Mouse (Mus musculus) intestine, embryonic 14.5 days (tissue): Measurements from ENCODE around the gene Efhd2. TPM values are rescaled to one million over a fixed set of nuclear protein-coding genes. Genes with fewer than 3 reads are reported as not detected.

Experiments
- ATAC-seq: fragments of 200-750 bp; cut with Nextera tagmentation; replicated peaks from 2 replicates; pipeline ENCODE4 v1.8.0; 2017; ENCODE audit warnings: low read depth, moderate number of reproducible peaks, moderate TSS enrichment, moderate library complexity; ENCODE audit not compliant: low FRiP score, low TSS enrichment
- DNase-seq: peaks from one replicate; pipeline ENCODE4 v3.0.0-alpha.2; 2018; ENCODE audit warnings: low spot score
- H3K27ac ChIP-seq: fragments of 300-500 bp; sonication (generic); 2 replicates; pipeline ENCODE4 v1.5.1; 2014; ENCODE audit warnings: low read depth, mild to moderate bottlenecking, control low read depth
- H3K27me3 ChIP-seq: fragments of 300-500 bp; sonication (generic); replicated peaks from 2 replicates; pipeline ENCODE4 v1.6.1; 2014; ENCODE audit warnings: low read length, control low read depth; ENCODE audit not compliant: control insufficient read depth, insufficient read depth
- H3K36me3 ChIP-seq: fragments of 300-500 bp; sonication (generic); 2 replicates; pipeline ENCODE4 v1.6.1; 2014; ENCODE audit warnings: low read length, control low read depth; ENCODE audit not compliant: control insufficient read depth, insufficient read depth
- H3K4me1 ChIP-seq: fragments of 300-500 bp; sonication (generic); replicated peaks from 2 replicates; pipeline ENCODE4 v1.6.1; 2014; ENCODE audit warnings: low read length, control low read depth, mixed read lengths; ENCODE audit not compliant: control insufficient read depth, insufficient read depth
- H3K4me2 ChIP-seq: fragments of 300-500 bp; sonication (generic); 2 replicates; pipeline ENCODE4 v1.6.1; 2014; ENCODE audit warnings: low read length
- H3K4me3 ChIP-seq: fragments of 300-500 bp; sonication (generic); 2 replicates; pipeline ENCODE4 v1.5.1; 2014; ENCODE audit warnings: low read depth, low read length, control low read depth, mixed read lengths
- H3K9ac ChIP-seq: fragments of 300-500 bp; sonication (generic); 2 replicates; pipeline ENCODE4 v1.6.1; 2014; ENCODE audit warnings: mild to moderate bottlenecking, low read length
- H3K9me3 ChIP-seq: fragments of 300-500 bp; sonication (generic); 2 replicates; pipeline ENCODE4 v1.6.1; 2016; ENCODE audit warnings: low read length, control low read depth; ENCODE audit not compliant: control insufficient read depth
- WGBS: fragments of 180-500 bp; shearing (Covaris S2); extraction: QIAGEN DNeasy Blood & Tissue Kit; methylation state at CpG from one replicate; pipeline ENCODE4 v1.1.7; 2014; 5-methylcytosine and 5-hydroxymethylcytosine counted together
- polyA plus RNA-seq: library from polyadenylated mRNA; unstranded; fragments of >200 nt; fragmentation: Nextera tagmentation; extraction: Ambion mirVana; gene quantifications from 2 replicates; pipeline ENCODE4 v1.2.1, GENCODE M21; 2014

Efhd2 gene
- polyA plus RNA-seq, 1 experiment from 2014 or later, result 75.6 TPM

- H3K27ac ChIP-seq, result no peak overlapping the region
- no peaks in the 10 kb centered on the region for H3K27me3 ChIP-seq
- DNase-seq (no peak), ATAC-seq (no peak)
- WGBS, result 72% methylated on average over 17 of the region's 17 CpGs
- no peaks in the 10 kb centered on the region for H3K36me3 ChIP-seq
- H3K4me1 ChIP-seq, result peaks cover 39% of the 10 kb centered on the region
- no peak overlapping the region for H3K4me3 ChIP-seq
- no peaks in the 10 kb centered on the region for H3K9me3 ChIP-seq
- H3K9ac ChIP-seq, result no peak overlapping the region
- no peak overlapping the region for H3K4me2 ChIP-seq
These were observed 27.2 kb upstream of the Efhd2 start for GRCm38 (mm10) chr4:141901711-141902478.

GRCm38 (mm10) chr4:141900421-141900820, 25.7 kb upstream of the Efhd2 start:
- H3K4me2 ChIP-seq, result no peak overlapping the region
- no peaks in the 10 kb centered on the region for H3K36me3 ChIP-seq
- peaks cover 52% of the 10 kb centered on the region for H3K4me1 ChIP-seq
- no peak overlapping the region for H3K9ac ChIP-seq
- 65% methylated on average over 11 of the region's 11 CpGs for WGBS
- DNase-seq (no peak), ATAC-seq (no peak)
- no peak overlapping the region for H3K4me3 ChIP-seq
- no peaks in the 10 kb centered on the region for H3K27me3 ChIP-seq
- peak overlapping the region; percentile 44 for H3K27ac ChIP-seq
- H3K9me3 ChIP-seq, result no peaks in the 10 kb centered on the region

GRCm38 (mm10) chr4:141899936-141900335, 25.2 kb upstream of the Efhd2 start:
- WGBS, result 7% methylated on average over 8 of the region's 8 CpGs
- ATAC-seq, result no peak
- Histone ChIP-seq H3K4me2 (no peak overlapping the region), H3K4me1 (peaks cover 52% of the 10 kb centered on the region), H3K36me3 (no peaks in the 10 kb centered on the region), H3K27me3 (no peaks in the 10 kb centered on the region), H3K4me3 (no peak overlapping the region), H3K9me3 (no peaks in the 10 kb centered on the region), H3K9ac (no peak overlapping the region), H3K27ac (peak overlapping the region; percentile 52)
- no peak for DNase-seq

GRCm38 (mm10) chr4:141898905-141899304, 24.2 kb upstream of the Efhd2 start:
- Histone ChIP-seq H3K27ac (no peak overlapping the region), H3K4me1 (peaks cover 52% of the 10 kb centered on the region), H3K27me3 (no peaks in the 10 kb centered on the region), H3K9me3 (no peaks in the 10 kb centered on the region), H3K36me3 (no peaks in the 10 kb centered on the region), H3K4me3 (no peak overlapping the region), H3K9ac (no peak overlapping the region), H3K4me2 (no peak overlapping the region)
- DNase-seq (no peak), ATAC-seq (no peak)
- WGBS, result 84% methylated on average over 8 of the region's 8 CpGs

- no peak overlapping the region for H3K27ac ChIP-seq
- DNase-seq, result no peak
- H3K27me3 ChIP-seq, result no peaks in the 10 kb centered on the region
- no peak overlapping the region for H3K4me3 ChIP-seq
- no peaks in the 10 kb centered on the region for H3K9me3 ChIP-seq
- no peaks in the 10 kb centered on the region for H3K36me3 ChIP-seq
- H3K4me1 ChIP-seq, result peaks cover 52% of the 10 kb centered on the region
- no peak for ATAC-seq
- no peak overlapping the region for H3K9ac ChIP-seq
- 44% methylated on average over 3 of the region's 3 CpGs for WGBS
- H3K4me2 ChIP-seq, result no peak overlapping the region
These were observed 23.1 kb upstream of the Efhd2 start for GRCm38 (mm10) chr4:141897838-141898237.

- no peak overlapping the region for H3K4me2 ChIP-seq
- H3K27me3 ChIP-seq, result no peaks in the 10 kb centered on the region
- no peak for ATAC-seq
- no peaks in the 10 kb centered on the region for H3K9me3 ChIP-seq
- H3K4me3 ChIP-seq, result no peak overlapping the region
- H3K4me1 ChIP-seq, result peaks cover 52% of the 10 kb centered on the region
- H3K27ac ChIP-seq, result no peak overlapping the region
- WGBS, result 79% methylated on average over 6 of the region's 6 CpGs
- H3K36me3 ChIP-seq, result no peaks in the 10 kb centered on the region
- H3K9ac ChIP-seq, result no peak overlapping the region
- no peak for DNase-seq
These were observed 22.5 kb upstream of the Efhd2 start for GRCm38 (mm10) chr4:141897225-141897624.

- no peak overlapping the region for H3K9ac ChIP-seq
- WGBS, result 38% methylated on average over 12 of the region's 12 CpGs
- no peak overlapping the region; the same call in 1 of the 2 replicates for H3K27ac ChIP-seq
- no peak overlapping the region for H3K4me2 ChIP-seq
- no peak overlapping the region for H3K4me3 ChIP-seq
- H3K36me3 ChIP-seq, result no peaks in the 10 kb centered on the region
- peaks cover 45% of the 10 kb centered on the region for H3K4me1 ChIP-seq
- DNase-seq (no peak), ATAC-seq (no peak)
- H3K27me3 ChIP-seq, result no peaks in the 10 kb centered on the region
- H3K9me3 ChIP-seq, result no peaks in the 10 kb centered on the region
These were observed 21.1 kb upstream of the Efhd2 start for GRCm38 (mm10) chr4:141895772-141896171.

GRCm38 (mm10) chr4:141893157-141893784, 18.6 kb upstream of the Efhd2 start:
- Histone ChIP-seq H3K4me2 (no peak overlapping the region), H3K27me3 (no peaks in the 10 kb centered on the region), H3K9me3 (no peaks in the 10 kb centered on the region), H3K27ac (no peak overlapping the region), H3K4me1 (peaks cover 25% of the 10 kb centered on the region), H3K4me3 (no peak overlapping the region), H3K9ac (no peak overlapping the region), H3K36me3 (no peaks in the 10 kb centered on the region)
- DNase-seq (no peak), ATAC-seq (no peak)
- 80% methylated on average over 8 of the region's 8 CpGs for WGBS
